8 mouse cellular contexts compared by ENCODE assay signal in genomic region chr16:4472687-4473086, GRCm38 (mm10). TPM values are rescaled to one million over a fixed set of nuclear protein-coding genes. Genes with fewer than 3 reads are reported as not detected.
A peak's percentile ranks its signal among the peaks of the same experiment; 100 is the strongest.
DNase-seq lines count a peak whose midpoint lies in the region; ATAC-seq lines count a peak whose summit lies in the region.

No protein-coding gene starts in this region.

- no peaks in the 10 kb centered on the region for H3K36me3 ChIP-seq in embryonic facial prominence, embryonic 15.5 days
- H3K36me3 ChIP-seq in embryonic facial prominence, embryonic 10.5 days (replicated peaks), result no peaks in the 10 kb centered on the region

- H3K27me3 ChIP-seq in embryonic facial prominence, embryonic 15.5 days, result no peaks in the 10 kb centered on the region
- no peaks in the 10 kb centered on the region for H3K27me3 ChIP-seq in embryonic facial prominence, embryonic 10.5 days (replicated peaks; ENCODE audit: low read depth, poor library complexity, severe bottlenecking)

- DNase-seq in embryonic facial prominence, embryonic 10.5 days (ENCODE audit: low spot score), result no peak
- peak; percentile 79 to 87 for DNase-seq in frontal cortex, adult 2 months (ENCODE audit: extremely low spot score in 1 of 2, low spot score in 1 of 2)
- DNase-seq in layer of hippocampus, postnatal 10 days (ENCODE audit: low spot score in 2 of 2), result peak; percentile 60 to 66
- DNase-seq in ovary, postnatal 36 days (ENCODE audit: low spot score), result peak; percentile 52
- DNase-seq in embryo, embryonic 9.5 days (ENCODE audit: extremely low spot score), result no peak
- DNase-seq in spleen, postnatal 36 days (ENCODE audit: low spot score in 2 of 2), result no peak

- no peaks in the 10 kb centered on the region for H3K9me3 ChIP-seq in embryonic facial prominence, embryonic 15.5 days (replicated peaks)
- H3K9me3 ChIP-seq in embryonic facial prominence, embryonic 10.5 days, result no peaks in the 10 kb centered on the region

- H3K4me1 ChIP-seq in embryonic facial prominence, embryonic 15.5 days, result peaks cover 15% of the 10 kb centered on the region; the same call in 1 of the 2 replicates
- peaks cover 12% of the 10 kb centered on the region for H3K4me1 ChIP-seq in embryonic facial prominence, embryonic 10.5 days

- H3K27ac ChIP-seq in embryonic facial prominence, embryonic 15.5 days (replicated peaks), result peak overlapping the region; percentile 40
- no peak overlapping the region for H3K27ac ChIP-seq in embryonic facial prominence, embryonic 10.5 days (replicated peaks)

- H3K4me2 ChIP-seq in embryonic facial prominence, embryonic 15.5 days (replicated peaks), result no peak overlapping the region

- H3K9ac ChIP-seq in embryonic facial prominence, embryonic 15.5 days, result no peak overlapping the region

- H3K4me3 ChIP-seq in embryonic facial prominence, embryonic 15.5 days (replicated peaks), result no peak overlapping the region
- no peak overlapping the region for H3K4me3 ChIP-seq in embryonic facial prominence, embryonic 10.5 days

- no peak for ATAC-seq in embryonic facial prominence, embryonic 15.5 days (ENCODE audit: insufficient number of reproducible peaks, low FRiP score, low TSS enrichment, low read depth)
- no peak for ATAC-seq in activated CD4-positive, CD25-positive, alpha-beta regulatory T cell, adult 4 months

- WGBS in embryonic facial prominence, embryonic 15.5 days, result 50% methylated on average over 3 of the region's 3 CpGs
- 63% methylated on average over 3 of the region's 3 CpGs for WGBS in embryonic facial prominence, embryonic 10.5 days

RNA-seq across cellular contexts. Expression of gene Adcy9, which starts 52.4 kb away (rescaled TPM):
- polyA plus RNA-seq in embryonic facial prominence, embryonic 15.5 days (2015; fragmentation: Nextera tagmentation; extraction: Ambion mirVana), result 2.0 and 2.2 TPM in 2 replicates
- polyA plus RNA-seq in embryonic facial prominence, embryonic 10.5 days (2016; fragmentation: Nextera tagmentation; extraction: Ambion mirVana), result 0.43 and 0.57 TPM in 2 replicates
- 18.3 and 21.6 TPM in 2 replicates for polyA plus RNA-seq in frontal cortex, adult 2 months (2012; rRNA removed)
- 10 to 100 TPM; 48.7 to 51.6 TPM for total RNA-seq in layer of hippocampus, postnatal 10 days (2021)
- under 1 TPM; 0.36 to 0.40 TPM for polyA plus RNA-seq in activated CD4-positive, CD25-positive, alpha-beta regulatory T cell, adult 4 months (2017; shearing (Covaris generic))

Comparison
In these comparisons a context has a peak if more than half of its experiments do, and no peak if none do; other contexts are left out.
1. DNase-seq: peak in frontal cortex, adult 2 months (2 of 2), layer of hippocampus, postnatal 10 days (2 of 2) and ovary, postnatal 36 days (single experiment); none in embryonic facial prominence, embryonic 10.5 days (single experiment), embryo, embryonic 9.5 days (single experiment) and spleen, postnatal 36 days (0 of 2).